Mouse (Mus musculus): ENCODE results near the gene Rnf157. TPM values are rescaled to one million over a fixed set of nuclear protein-coding genes. Genes with fewer than 3 reads are reported as not detected.

Gene Rnf157
- polyA plus RNA-seq, 1 experiment from 2014 or later: 10.2 TPM

Other genes with a start within 250 kb of the Rnf157 start
- 49.5 and 60.3 TPM in 2 replicates for gene Fbf1, start 244.9 kb downstream of the Rnf157 start, polyA plus RNA-seq (2015; fragmentation: Nextera tagmentation; extraction: Ambion mirVana)
- gene Ten1, start 214.2 kb downstream of the Rnf157 start, polyA plus RNA-seq (2015; fragmentation: Nextera tagmentation; extraction: Ambion mirVana): 59.7 and 74.1 TPM in 2 replicates
- gene Acox1, start 214.0 kb downstream of the Rnf157 start, polyA plus RNA-seq (2015; fragmentation: Nextera tagmentation; extraction: Ambion mirVana): 21.4 and 24.5 TPM in 2 replicates
- 4.8 and 5.1 TPM in 2 replicates for gene Evpl, start 175.0 kb downstream of the Rnf157 start, polyA plus RNA-seq (2015; fragmentation: Nextera tagmentation; extraction: Ambion mirVana)
- 95.2 and 97.5 TPM in 2 replicates for gene Srp68, start 138.8 kb downstream of the Rnf157 start, polyA plus RNA-seq (2015; fragmentation: Nextera tagmentation; extraction: Ambion mirVana)
- 0.18 TPM in 1 of 2 replicates, not detected in the other for gene Galr2, start 132.1 kb downstream of the Rnf157 start, polyA plus RNA-seq (2015; fragmentation: Nextera tagmentation; extraction: Ambion mirVana)
- 71.7 and 79.4 TPM in 2 replicates for gene Exoc7, start 105.8 kb downstream of the Rnf157 start, polyA plus RNA-seq (2015; fragmentation: Nextera tagmentation; extraction: Ambion mirVana)
- gene Foxj1, start 77.6 kb downstream of the Rnf157 start, polyA plus RNA-seq (2015; fragmentation: Nextera tagmentation; extraction: Ambion mirVana): 0.80 and 1.4 TPM in 2 replicates
- 26.4 and 35.2 TPM in 2 replicates for gene Ubald2, start 21.1 kb upstream of the Rnf157 start, polyA plus RNA-seq (2015; fragmentation: Nextera tagmentation; extraction: Ambion mirVana)
- 0.19 and 0.55 TPM in 2 replicates for gene Qrich2, start 53.2 kb upstream of the Rnf157 start, polyA plus RNA-seq (2015; fragmentation: Nextera tagmentation; extraction: Ambion mirVana)
- 186 and 193 TPM in 2 replicates for gene Prpsap1, start 81.2 kb upstream of the Rnf157 start, polyA plus RNA-seq (2015; fragmentation: Nextera tagmentation; extraction: Ambion mirVana)
- gene Sphk1, start 117.9 kb upstream of the Rnf157 start, polyA plus RNA-seq (2015; fragmentation: Nextera tagmentation; extraction: Ambion mirVana): 5.0 and 6.1 TPM in 2 replicates
- 9.7 and 11.5 TPM in 2 replicates for gene Ube2o, start 168.4 kb upstream of the Rnf157 start, polyA plus RNA-seq (2015; fragmentation: Nextera tagmentation; extraction: Ambion mirVana)
- gene Aanat, start 173.4 kb upstream of the Rnf157 start, polyA plus RNA-seq (2015; fragmentation: Nextera tagmentation; extraction: Ambion mirVana): not detected in 2 replicates
- 4.2 and 4.3 TPM in 2 replicates for gene Rhbdf2, start 214.0 kb upstream of the Rnf157 start, polyA plus RNA-seq (2015; fragmentation: Nextera tagmentation; extraction: Ambion mirVana)
- gene Prcd, start 240.5 kb upstream of the Rnf157 start, polyA plus RNA-seq (2015; fragmentation: Nextera tagmentation; extraction: Ambion mirVana): 0.69 and 0.80 TPM in 2 replicates
- 7.1 and 7.9 TPM in 2 replicates for gene Cygb, start 241.3 kb upstream of the Rnf157 start, polyA plus RNA-seq (2015; fragmentation: Nextera tagmentation; extraction: Ambion mirVana)

All from embryonic facial prominence, embryonic 13.5 days (tissue).